Mouse (Mus musculus) lung, adult 2 months (tissue): ENCODE results near the gene Ubash3b. TPM values are rescaled to one million over a fixed set of nuclear protein-coding genes. Genes with fewer than 3 reads are reported as not detected.

Source experiments
- DNase-seq: peaks from one replicate; pipeline ENCODE4 v3.0.0; 2022
- H3K4me1 ChIP-seq: fragments of 200-500 bp; 2 replicates; pipeline ENCODE4 v1.6.1; 2011; ENCODE audit warnings: low read length; ENCODE audit not compliant: control insufficient read depth, insufficient read depth
- H3K4me3 ChIP-seq: fragments of 200-500 bp; replicated peaks from 2 replicates; pipeline ENCODE3; 2011; ENCODE audit warnings: low read depth, mild to moderate bottlenecking, control low read depth, low read length; ENCODE audit errors: extremely low read depth
- CTCF ChIP-seq: fragments of 200-500 bp; IDR thresholded peaks from 2 replicates; pipeline ENCODE4 v1.5.1; 2011; ENCODE audit warnings: mild to moderate bottlenecking, low read length, control low read depth; ENCODE audit not compliant: insufficient read depth
- POLR2A ChIP-seq: fragments of 200-500 bp; IDR thresholded peaks from 2 replicates; pipeline ENCODE4 v1.6.1; 2011; ENCODE audit warnings: low read depth, mild to moderate bottlenecking, control low read depth, low read length, borderline replicate concordance; ENCODE audit errors: extremely low read depth
- whole genome bisulfite sequencing: fragments of 180-500 bp; shearing (Covaris S2); methylation state at CpG from one replicate; pipeline ENCODE4 v1.1.7; 2018; 5-methylcytosine and 5-hydroxymethylcytosine counted together
- polyA plus RNA-seq: library from polyadenylated mRNA; depleted of rRNA; stranded (reverse); fragments of >200 nt; gene quantifications from 2 replicates; pipeline ENCODE4 v1.2.3, GENCODE M21; 2012

Ubash3b gene
- polyA plus RNA-seq, 1 experiment, result 5.4 TPM

DNA sequence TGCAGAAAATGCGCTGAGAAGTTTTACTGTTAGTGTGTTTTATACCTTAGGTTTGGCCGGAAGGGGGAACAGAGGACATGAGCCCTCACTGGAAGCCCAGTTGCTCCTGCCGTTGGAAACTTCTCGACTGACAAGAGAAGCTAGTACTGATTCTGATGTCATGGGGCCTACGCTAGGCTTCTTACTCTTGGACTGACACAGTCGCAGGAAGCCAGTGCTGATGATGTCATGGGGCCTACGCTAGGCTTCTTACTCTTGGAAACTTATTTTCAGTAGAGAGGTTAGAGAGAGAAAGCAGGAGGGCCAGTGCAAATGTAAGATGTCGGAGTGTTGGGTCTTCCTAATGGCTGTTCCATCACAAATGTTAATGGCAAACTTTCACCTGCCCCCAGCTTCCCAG is 57.8 kb downstream of the Ubash3b start:
- WGBS, result 95% methylated on average over 8 of the region's 8 CpGs

DNA sequence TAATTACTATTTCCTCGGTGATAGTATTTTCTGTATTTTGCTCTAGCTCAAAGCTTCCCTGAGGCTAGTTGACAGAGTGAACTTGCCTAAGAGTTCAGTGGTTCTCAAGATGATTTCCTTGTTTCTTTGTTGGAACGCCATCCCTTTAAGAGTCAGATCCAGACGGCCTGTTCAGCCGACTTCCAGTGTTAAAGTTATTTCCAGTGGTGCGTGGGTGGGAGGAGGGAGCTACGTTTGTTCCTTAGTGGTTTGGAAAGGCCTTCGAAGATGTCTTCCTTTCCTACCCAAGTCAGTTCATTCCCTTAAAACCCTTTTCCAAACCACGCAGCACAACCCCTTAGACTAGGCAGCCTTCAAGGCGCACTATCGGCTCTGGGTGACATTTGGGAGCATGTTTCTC is 58.9 kb downstream of the Ubash3b start:
- TF ChIP-seq POLR2A (no peak), CTCF (no peak)
- no peak for DNase-seq
- 52% methylated on average over 10 of the region's 10 CpGs for WGBS
- no peaks in the 10 kb centered on the region; the same call in 1 of the 2 replicates for H3K4me1 ChIP-seq
- H3K4me3 ChIP-seq, result no peak overlapping the region

More for the DNA sequence above, 57.8 kb downstream of the Ubash3b start:
- TF ChIP-seq CTCF, result no peak
- TF ChIP-seq POLR2A, result no peak
- no peak for DNase-seq
- Histone ChIP-seq H3K4me3 (no peak overlapping the region), H3K4me1 (no peaks in the 10 kb centered on the region; the same call in 1 of the 2 replicates)

DNA sequence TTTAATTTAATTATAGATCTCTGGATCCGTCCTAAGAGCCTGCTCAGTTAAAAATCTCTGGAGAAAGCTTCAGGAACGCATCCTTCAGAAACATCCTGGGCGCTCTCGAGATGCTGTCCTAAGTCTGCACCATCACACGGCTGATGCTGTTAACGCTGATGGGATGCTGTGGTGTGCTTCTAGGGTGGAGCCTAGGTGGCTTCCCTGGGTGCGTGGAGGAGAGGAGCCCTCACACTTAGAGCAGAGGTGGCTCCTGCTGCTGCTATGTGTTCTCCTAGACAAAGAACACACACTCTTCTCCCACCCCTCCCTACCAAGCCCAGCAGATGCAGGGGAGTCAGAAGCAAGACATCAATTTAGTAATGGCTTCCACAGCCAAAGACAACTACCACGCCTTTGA is 61.6 kb downstream of the Ubash3b start:
- WGBS, result 82% methylated on average over 8 of the region's 8 CpGs
- no peak overlapping the region for H3K4me3 ChIP-seq
- DNase-seq, result no peak
- no peaks in the 10 kb centered on the region for H3K4me1 ChIP-seq
- no peak for TF ChIP-seq POLR2A
- TF ChIP-seq CTCF, result no peak

DNA sequence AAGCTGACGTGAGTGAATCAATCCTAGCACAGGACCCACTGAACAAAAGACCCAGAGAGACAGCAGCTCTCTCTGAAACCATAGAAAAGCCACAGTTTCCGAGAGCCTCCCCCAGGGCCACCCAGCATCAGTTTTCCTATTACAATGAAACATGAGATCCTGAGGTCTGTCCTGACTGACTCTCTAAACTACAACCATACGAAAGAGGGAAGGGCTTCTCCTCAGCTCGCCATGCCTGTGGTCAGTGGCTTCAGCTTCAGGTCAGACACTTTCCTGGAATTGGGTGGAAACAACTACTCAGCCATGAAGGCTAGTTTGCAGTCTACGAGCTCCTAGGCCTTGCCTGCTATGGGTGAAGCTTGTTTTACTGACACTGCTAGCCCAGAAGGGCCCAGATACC is 62.4 kb downstream of the Ubash3b start:
- WGBS, result 85% methylated on average over 5 of the region's 5 CpGs
- TF ChIP-seq POLR2A, result no peak
- Histone ChIP-seq H3K4me1 (no peaks in the 10 kb centered on the region), H3K4me3 (no peak overlapping the region)
- DNase-seq, result no peak

DNA sequence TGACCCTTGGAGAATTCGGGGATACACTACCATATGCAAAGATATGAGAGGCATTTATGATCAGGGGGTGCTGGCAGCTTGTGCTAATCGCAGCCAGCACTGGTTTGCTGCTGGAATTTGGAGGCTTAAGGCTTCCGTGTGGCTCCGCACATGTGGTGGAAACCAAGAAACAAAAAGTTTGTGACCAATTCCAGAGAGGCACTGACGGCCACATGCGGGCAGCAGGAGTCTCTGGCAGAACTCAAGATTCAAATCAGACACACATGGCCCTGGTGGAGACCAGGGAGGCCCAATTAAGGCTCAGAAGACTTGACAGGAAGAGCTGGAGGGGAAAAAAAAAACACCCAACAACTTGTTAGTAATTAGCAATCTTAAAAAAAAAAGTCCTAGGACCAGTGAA is 63.4 kb downstream of the Ubash3b start:
- WGBS, result 93% methylated on average over 6 of the region's 6 CpGs
- TF ChIP-seq POLR2A (no peak), CTCF (no peak)

DNA sequence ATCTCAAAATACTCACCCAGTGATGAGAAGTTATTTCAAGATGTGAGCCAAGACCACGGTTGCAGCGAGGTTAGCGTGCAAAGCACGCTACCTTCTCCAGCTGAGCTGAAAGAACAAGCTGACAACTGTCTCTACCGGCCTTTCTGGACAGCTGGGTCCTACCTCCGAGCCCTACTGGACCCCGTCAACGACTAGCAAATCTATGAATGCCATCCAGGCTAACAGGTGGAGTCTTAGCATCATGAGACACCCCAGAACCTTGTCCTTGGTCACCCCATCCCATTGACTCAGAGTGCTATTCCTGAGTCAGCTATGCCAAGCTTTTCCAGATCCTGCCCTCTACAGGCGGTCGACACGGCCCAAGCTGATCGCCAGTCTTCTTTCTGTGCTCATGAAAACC is 69.5 kb downstream of the Ubash3b start:
- no peak for DNase-seq
- TF ChIP-seq CTCF (no peak), POLR2A (no peak)
- Histone ChIP-seq H3K4me3 (no peak overlapping the region), H3K4me1 (peaks cover 6% of the 10 kb centered on the region; the same call in 1 of the 2 replicates)
- WGBS, result 91% methylated on average over 12 of the region's 12 CpGs

More for the DNA sequence above, 63.4 kb downstream of the Ubash3b start:
- Histone ChIP-seq H3K4me1 (no peaks in the 10 kb centered on the region), H3K4me3 (no peak overlapping the region)
- no peak for DNase-seq

DNA sequence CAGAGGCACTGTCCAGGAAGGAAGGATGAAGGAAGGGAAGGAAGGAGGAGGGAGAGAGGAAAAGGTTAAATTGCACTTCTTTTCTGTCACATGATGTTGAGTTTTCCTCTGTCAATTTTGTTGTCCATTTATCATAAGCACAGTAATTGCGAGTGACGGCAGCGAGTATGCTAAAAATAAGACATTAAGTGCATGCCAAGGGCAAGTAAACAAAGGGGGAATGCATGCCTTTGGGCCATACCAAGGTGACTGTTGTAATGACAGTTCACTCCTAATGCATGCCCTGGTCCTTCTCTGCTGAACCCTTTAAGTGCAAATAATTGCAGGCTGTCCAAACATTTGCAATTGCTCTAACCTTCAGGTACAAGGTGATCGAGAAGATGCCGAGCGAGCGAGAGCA is 70.3 kb downstream of the Ubash3b start:
- 33% methylated on average over 7 of the region's 7 CpGs for WGBS
- no peak for DNase-seq
- H3K4me1 ChIP-seq, result peaks cover 6% of the 10 kb centered on the region; the same call in 1 of the 2 replicates
- no peak for TF ChIP-seq CTCF
- TF ChIP-seq POLR2A, result no peak
- H3K4me3 ChIP-seq, result no peak overlapping the region

DNA sequence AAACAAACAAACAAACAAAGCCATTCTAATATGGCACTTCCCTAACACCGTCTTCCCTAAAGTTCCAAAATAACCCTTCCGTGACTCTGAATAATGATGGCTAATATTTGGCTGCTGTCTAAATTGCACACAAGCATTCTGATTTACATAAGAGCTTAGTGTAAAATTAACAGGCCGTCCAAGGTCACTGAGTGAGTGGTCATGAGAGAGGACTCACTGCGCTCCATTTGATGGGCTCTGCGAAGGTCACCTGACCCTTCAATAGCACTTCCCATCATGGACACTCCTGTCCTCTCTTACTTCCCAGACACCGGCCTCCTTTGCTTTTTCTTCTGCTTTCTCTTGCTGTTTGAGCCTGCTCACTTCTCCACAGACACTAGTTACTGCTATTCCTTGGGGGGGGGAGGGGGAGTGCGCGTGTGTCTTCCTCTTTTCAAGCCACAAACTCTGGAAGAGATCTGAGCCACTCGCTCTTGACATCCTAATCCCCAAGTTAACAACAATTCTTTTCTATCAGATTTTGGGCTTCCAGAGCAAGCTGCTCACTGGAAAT is 73.6 kb downstream of the Ubash3b start:
- TF ChIP-seq CTCF, result no peak
- TF ChIP-seq POLR2A, result no peak
- H3K4me3 ChIP-seq, result no peak overlapping the region
- WGBS, result 75% methylated on average over 9 of the region's 9 CpGs

DNA sequence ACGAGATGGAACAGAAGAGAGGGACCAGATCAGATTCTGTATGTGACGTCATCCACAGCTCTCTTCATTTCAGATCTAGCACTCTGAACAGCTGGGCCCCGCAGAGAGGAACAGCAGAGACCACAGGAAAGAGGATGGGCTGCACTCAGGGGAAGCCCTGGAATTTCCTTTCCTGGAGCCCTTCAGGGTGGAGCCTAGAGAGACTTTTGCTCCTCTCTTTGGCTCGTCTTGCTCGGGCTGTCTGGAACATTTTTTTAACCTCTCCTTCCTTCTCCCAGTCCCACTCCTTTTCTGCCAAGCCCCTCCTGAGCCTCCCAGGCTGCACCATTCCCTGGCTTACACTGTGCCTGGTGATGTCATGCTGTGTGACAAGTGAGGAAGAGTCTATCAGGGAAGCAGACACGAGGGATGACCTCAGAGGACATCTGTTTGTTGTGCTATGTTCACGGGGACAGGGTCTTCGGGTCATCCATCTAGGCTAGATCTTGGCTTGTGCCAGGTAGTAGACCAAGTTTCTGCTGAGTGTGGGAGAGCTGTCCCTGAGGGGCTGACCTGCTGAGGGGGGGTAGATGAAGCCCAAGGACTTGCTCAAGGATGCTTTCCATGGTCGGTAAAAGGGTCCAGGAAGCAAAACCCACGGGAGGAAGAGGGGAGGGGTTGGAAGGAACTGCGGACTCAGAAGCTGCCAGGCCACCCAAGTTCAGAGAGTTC is 77.2 kb downstream of the Ubash3b start:
- DNase-seq, result no peak
- Histone ChIP-seq H3K4me1 (peaks cover 8% of the 10 kb centered on the region), H3K4me3 (no peak overlapping the region)
- WGBS, result 11% methylated on average over 11 of the region's 11 CpGs
- TF ChIP-seq CTCF (no peak), POLR2A (no peak)

More for the DNA sequence above, 73.6 kb downstream of the Ubash3b start:
- no peak for DNase-seq
- peaks cover 12% of the 10 kb centered on the region for H3K4me1 ChIP-seq
